Mouse (Mus musculus) limb, embryonic 12.5 days (tissue): ENCODE results near the gene Ibsp. TPM values are rescaled to one million over a fixed set of nuclear protein-coding genes. Genes with fewer than 3 reads are reported as not detected.

Experiments used
- ATAC-seq: fragments of 200-750 bp; cut with Nextera tagmentation; 2 replicates; pipeline ENCODE4 v1.8.0; 2017; ENCODE audit warnings: low read depth, moderate TSS enrichment; ENCODE audit not compliant: insufficient number of reproducible peaks, insufficient read depth, low FRiP score, low TSS enrichment
- H3K27ac ChIP-seq: fragments of 300-500 bp; sonication (generic); 2 replicates; pipeline ENCODE4 v1.5.1; 2016; ENCODE audit warnings: mild to moderate bottlenecking, moderate library complexity
- H3K27me3 ChIP-seq: fragments of 300-500 bp; sonication (generic); 2 replicates; pipeline ENCODE4 v1.6.1; 2016; ENCODE audit warnings: mild to moderate bottlenecking, moderate library complexity
- H3K36me3 ChIP-seq: fragments of 300-500 bp; sonication (generic); 2 replicates; pipeline ENCODE4 v1.6.1; 2016; ENCODE audit warnings: mild to moderate bottlenecking, moderate library complexity
- H3K4me1 ChIP-seq: fragments of 300-500 bp; sonication (generic); replicated peaks from 2 replicates; pipeline ENCODE4 v1.6.1; 2016
- H3K4me2 ChIP-seq: fragments of 300-500 bp; sonication (generic); 2 replicates; pipeline ENCODE4 v1.6.1; 2016; ENCODE audit warnings: mild to moderate bottlenecking, moderate library complexity
- H3K4me3 ChIP-seq: fragments of 300-500 bp; sonication (generic); replicated peaks from 2 replicates; pipeline ENCODE4 v1.5.1; 2016; ENCODE audit warnings: mild to moderate bottlenecking
- H3K9ac ChIP-seq: fragments of 300-500 bp; sonication (generic); replicated peaks from 2 replicates; pipeline ENCODE4 v1.6.1; 2016; ENCODE audit warnings: mild to moderate bottlenecking, moderate library complexity
- H3K9me3 ChIP-seq: fragments of 300-500 bp; sonication (generic); 2 replicates; pipeline ENCODE4 v1.6.1; 2016; ENCODE audit warnings: mild to moderate bottlenecking, moderate library complexity
- WGBS: fragments of 180-500 bp; shearing (Covaris S2); methylation state at CpG from one replicate; pipeline ENCODE4 v1.1.7; 2016; 5-methylcytosine and 5-hydroxymethylcytosine counted together
- polyA plus RNA-seq: library from polyadenylated mRNA; unstranded; fragments of >200 nt; fragmentation: Nextera tagmentation; extraction: Ambion mirVana; gene quantifications from 2 replicates; pipeline ENCODE4 v1.2.1, GENCODE M21; 2016

Gene Ibsp
- polyA plus RNA-seq, 1 experiment from 2014 or later: not detected

DNA sequence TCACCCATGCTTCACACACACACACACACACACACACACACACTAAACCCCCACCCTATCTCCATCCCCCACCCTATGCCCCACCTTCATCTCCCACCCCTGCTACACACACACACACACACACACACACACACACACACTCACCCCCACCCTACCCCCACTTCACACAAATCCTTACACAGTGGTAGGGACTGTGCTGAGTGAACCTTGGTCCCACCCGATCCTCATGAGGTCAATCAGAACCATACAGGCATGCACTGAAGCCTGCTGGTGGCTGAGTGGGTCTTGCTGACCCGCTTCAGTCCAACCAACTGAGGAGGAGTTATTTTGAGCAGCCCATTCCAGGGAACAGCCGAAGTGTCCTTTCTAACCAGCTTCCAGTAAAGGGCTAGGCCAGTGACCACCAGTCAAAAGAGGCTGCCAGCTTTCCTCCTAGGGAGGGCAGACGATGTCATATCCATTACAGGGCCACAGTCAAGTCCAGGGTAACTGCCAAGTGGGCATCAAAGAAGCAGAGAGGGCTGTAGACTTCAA lies 29.4 kb downstream of the Ibsp start:
- Histone ChIP-seq H3K4me1 (no peaks in the 10 kb centered on the region), H3K36me3 (no peaks in the 10 kb centered on the region), H3K4me2 (no peak overlapping the region), H3K9me3 (0 out of 2 replicates have a peak, but pooled peaks cover 5% of the 10 kb centered on the region), H3K4me3 (no peak overlapping the region), H3K27ac (no peak overlapping the region), H3K27me3 (peaks cover 9% of the 10 kb centered on the region), H3K9ac (0 out of 2 replicates have a peak overlapping the region, but pooled peaks have one; percentile 12)
- peak; percentile 68; the same call in 1 of the 2 replicates for ATAC-seq
- WGBS: 81% methylated on average over 4 of the region's 4 CpGs

DNA sequence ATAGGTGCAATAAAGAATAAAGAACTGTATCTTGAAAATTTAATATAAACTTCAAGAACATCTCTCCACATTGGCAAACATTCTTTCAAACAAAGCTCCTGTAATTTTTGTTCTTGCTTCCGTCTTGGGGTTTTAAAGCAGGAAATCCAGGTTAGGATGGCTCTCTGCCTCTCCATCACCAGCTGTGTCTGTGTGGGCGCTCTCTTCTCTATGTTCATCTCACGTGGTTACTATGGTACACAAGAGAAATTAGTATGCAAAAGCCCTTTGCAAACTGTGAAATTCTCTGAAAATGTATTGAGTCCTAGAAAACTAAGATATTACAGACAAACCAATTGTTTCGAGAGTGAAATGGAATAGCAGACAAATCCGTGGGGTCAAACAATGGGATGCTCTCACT lies 30.4 kb downstream of the Ibsp start:
- no peak overlapping the region for H3K27ac ChIP-seq
- ATAC-seq: no peak
- no peaks in the 10 kb centered on the region for H3K4me1 ChIP-seq
- 0 out of 2 replicates have a peak, but pooled peaks cover 5% of the 10 kb centered on the region for H3K9me3 ChIP-seq
- H3K36me3 ChIP-seq: no peaks in the 10 kb centered on the region
- no peak overlapping the region for H3K9ac ChIP-seq
- no peak overlapping the region for H3K4me3 ChIP-seq
- peaks cover 9% of the 10 kb centered on the region for H3K27me3 ChIP-seq
- no peak overlapping the region for H3K4me2 ChIP-seq
- whole genome bisulfite sequencing: 85% methylated on average over 5 of the region's 5 CpGs

DNA sequence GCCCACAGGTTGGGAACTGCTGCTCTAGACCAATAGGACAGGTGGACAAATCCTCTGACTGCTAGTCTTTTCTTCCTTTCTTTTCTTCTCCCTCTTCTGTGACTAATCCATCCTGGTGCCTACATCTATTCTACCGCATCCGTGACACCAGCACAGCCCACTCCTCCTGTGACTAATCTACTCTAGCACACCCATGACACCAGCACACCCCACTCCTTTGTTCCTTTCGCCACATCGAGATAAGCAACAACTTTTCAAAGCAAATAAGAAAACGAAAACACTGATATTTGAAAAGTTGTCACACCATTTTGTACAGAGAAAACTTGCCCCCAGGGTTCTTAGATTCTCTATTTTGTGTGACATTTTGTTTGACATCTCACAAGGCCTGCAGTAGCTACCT lies 31.1 kb downstream of the Ibsp start:
- H3K9ac ChIP-seq: no peak overlapping the region
- ATAC-seq: no peak
- H3K27ac ChIP-seq: no peak overlapping the region
- no peaks in the 10 kb centered on the region for H3K36me3 ChIP-seq
- no peak overlapping the region for H3K4me2 ChIP-seq
- no peaks in the 10 kb centered on the region for H3K4me1 ChIP-seq
- H3K27me3 ChIP-seq: peaks cover 9% of the 10 kb centered on the region
- H3K9me3 ChIP-seq: 0 out of 2 replicates have a peak, but pooled peaks cover 5% of the 10 kb centered on the region
- H3K4me3 ChIP-seq: no peak overlapping the region
- WGBS: 81% methylated on average over 5 of the region's 5 CpGs

DNA sequence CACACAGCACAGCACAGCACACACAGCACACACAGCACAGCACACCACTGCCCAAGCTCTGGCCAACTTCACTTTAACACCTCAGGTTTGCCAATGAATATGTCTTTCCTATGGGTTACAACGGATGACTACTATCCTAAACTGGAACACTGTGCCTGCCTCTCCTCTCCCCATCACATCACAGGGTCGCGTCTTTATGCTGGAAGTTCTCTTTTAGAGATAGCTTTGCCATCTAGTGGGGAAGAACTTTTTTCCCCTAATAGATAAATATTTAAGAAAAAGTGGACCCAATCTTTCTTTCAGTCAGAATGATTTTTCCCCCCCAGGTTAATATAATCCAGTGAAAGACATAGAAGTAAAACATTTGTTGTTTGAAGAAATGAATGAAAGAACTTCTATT lies 33.3 kb downstream of the Ibsp start:
- Histone ChIP-seq H3K27ac (no peak overlapping the region), H3K36me3 (no peaks in the 10 kb centered on the region), H3K27me3 (peaks cover 12% of the 10 kb centered on the region), H3K9me3 (0 out of 2 replicates have a peak, but pooled peaks cover 5% of the 10 kb centered on the region), H3K4me3 (no peak overlapping the region), H3K9ac (no peak overlapping the region), H3K4me2 (no peak overlapping the region), H3K4me1 (no peaks in the 10 kb centered on the region)
- 71% methylated on average over 3 of the region's 3 CpGs for WGBS
- ATAC-seq: no peak

DNA sequence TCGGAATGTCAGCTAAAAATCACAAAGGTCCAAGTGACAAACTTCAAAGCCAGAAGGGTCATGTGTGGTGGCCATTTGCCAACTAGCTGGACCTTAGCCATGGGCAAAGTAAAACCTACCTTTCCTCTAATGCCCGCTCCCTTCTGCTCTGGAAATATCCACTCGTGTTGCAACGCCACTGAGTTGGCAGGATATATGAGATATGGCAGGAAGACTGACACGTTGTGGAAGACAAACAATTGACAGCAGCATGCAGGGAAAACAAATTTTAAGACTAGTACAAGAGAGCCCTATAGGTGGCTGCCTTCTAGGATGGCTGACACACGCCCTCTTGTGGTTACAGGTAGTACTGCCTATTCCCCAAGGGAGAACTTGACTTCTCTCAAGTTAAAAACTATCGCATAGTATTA lies 34.3 kb downstream of the Ibsp start:
- Histone ChIP-seq H3K36me3 (no peaks in the 10 kb centered on the region), H3K4me3 (no peak overlapping the region), H3K9me3 (0 out of 2 replicates have a peak, but pooled peaks cover 5% of the 10 kb centered on the region), H3K9ac (no peak overlapping the region), H3K4me1 (no peaks in the 10 kb centered on the region), H3K27me3 (peaks cover 12% of the 10 kb centered on the region), H3K27ac (no peak overlapping the region), H3K4me2 (no peak overlapping the region)
- 50% methylated on average over 7 of the region's 7 CpGs for WGBS
- no peak for ATAC-seq

DNA sequence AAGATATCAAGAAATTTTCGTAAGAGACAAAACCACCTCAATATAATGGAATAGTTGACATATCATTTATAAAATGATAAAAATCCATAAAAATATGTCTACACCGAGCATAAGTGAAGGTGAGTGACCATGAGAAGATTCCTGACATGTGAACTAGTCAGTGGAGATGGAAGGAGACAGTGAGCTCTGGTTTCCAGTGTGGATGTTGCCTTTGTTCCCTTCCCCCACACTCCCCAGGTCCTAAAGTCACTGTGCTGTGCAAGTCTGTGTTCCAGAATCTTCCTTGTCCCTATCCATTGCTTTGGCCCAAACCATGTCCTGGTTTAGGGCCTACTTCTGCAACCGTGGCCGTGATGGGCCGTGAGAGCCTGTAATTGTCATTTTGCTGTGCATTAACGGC lies 34.7 kb downstream of the Ibsp start:
- no peak overlapping the region for H3K4me3 ChIP-seq
- WGBS: 73% methylated on average over 6 of the region's 6 CpGs
- peak; percentile 52; the same call in 1 of the 2 replicates for ATAC-seq

DNA sequence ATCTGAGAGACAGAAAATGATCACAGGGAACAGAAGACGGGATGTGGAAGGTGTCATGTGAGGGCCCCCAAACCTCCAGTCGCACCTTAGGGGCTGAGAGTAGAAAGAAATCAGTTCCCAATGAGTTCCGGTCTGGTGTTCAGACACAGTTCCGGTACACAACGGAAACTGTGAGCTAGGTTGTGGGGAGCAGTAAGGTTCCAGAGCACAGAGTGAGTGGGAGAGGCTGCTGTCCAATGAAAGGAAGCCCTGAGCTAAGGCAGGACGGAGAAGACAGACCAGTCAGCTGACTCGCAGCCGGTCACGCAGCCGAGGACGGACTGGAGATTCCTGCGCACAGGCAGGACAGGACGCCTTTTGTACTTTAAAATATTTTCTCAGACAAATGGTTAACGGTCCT lies 35.5 kb downstream of the Ibsp start:
- Histone ChIP-seq H3K27ac (no peak overlapping the region), H3K4me3 (no peak overlapping the region), H3K4me1 (no peaks in the 10 kb centered on the region), H3K9ac (no peak overlapping the region), H3K27me3 (peaks cover 12% of the 10 kb centered on the region), H3K4me2 (no peak overlapping the region), H3K9me3 (0 out of 2 replicates have a peak, but pooled peaks cover 5% of the 10 kb centered on the region), H3K36me3 (no peaks in the 10 kb centered on the region)
- 87% methylated on average over 14 of the region's 14 CpGs for WGBS
- no peak for ATAC-seq

More for the DNA sequence above, 34.7 kb downstream of the Ibsp start:
- 0 out of 2 replicates have a peak, but pooled peaks cover 5% of the 10 kb centered on the region for H3K9me3 ChIP-seq
- H3K27ac ChIP-seq: no peak overlapping the region
- H3K36me3 ChIP-seq: no peaks in the 10 kb centered on the region
- H3K9ac ChIP-seq: no peak overlapping the region
- peaks cover 12% of the 10 kb centered on the region for H3K27me3 ChIP-seq
- H3K4me1 ChIP-seq: no peaks in the 10 kb centered on the region
- H3K4me2 ChIP-seq: no peak overlapping the region

DNA sequence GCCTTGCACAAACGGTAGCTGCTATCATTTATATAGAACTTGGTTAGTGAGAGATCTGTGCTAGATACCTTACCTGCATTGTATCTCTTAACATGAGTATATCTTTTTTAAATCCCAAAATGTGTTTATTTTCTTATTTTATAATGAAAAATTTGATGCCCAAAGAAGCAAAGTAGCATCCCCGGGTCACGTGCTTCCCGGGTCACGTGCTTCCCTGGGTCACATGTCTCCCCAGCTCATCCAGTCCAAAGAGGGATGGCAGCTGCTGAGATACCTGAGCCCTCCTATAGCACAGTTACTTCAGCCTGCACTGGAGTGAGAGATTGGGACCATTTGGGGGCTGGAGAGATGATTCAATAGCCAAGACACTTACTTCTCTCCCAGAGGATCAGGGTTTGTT lies 37.0 kb downstream of the Ibsp start:
- Histone ChIP-seq H3K4me3 (no peak overlapping the region), H3K9me3 (0 out of 2 replicates have a peak, but pooled peaks cover 4% of the 10 kb centered on the region), H3K27me3 (peaks cover 10% of the 10 kb centered on the region), H3K27ac (no peak overlapping the region), H3K9ac (no peak overlapping the region), H3K4me2 (no peak overlapping the region), H3K36me3 (no peaks in the 10 kb centered on the region), H3K4me1 (no peaks in the 10 kb centered on the region)
- WGBS: 87% methylated on average over 5 of the region's 5 CpGs
- no peak for ATAC-seq

DNA sequence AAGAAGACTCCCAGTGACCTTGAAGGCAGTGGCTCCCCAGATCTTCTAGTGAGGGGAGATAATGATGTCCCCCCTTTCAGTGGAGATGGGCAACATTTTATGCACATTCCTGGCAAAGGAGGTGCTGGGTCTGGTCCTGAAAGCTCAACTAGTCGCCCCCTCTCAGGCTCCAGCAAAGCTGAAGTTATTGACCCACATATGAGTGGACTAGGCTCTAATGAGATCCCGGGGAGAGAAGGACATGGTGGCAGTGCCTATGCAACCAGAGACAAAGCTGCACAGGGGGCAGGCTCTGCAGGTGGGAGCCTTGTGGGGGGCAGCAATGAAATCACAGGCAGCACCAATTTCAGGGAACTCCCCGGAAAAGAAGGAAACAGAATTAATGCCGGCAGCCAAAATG lies 38.5 kb downstream of the Ibsp start:
- Histone ChIP-seq H3K9me3 (no peaks in the 10 kb centered on the region), H3K27me3 (0 out of 2 replicates have a peak, but pooled peaks cover 3% of the 10 kb centered on the region), H3K9ac (no peak overlapping the region), H3K4me1 (no peaks in the 10 kb centered on the region), H3K36me3 (no peaks in the 10 kb centered on the region), H3K4me3 (no peak overlapping the region), H3K27ac (no peak overlapping the region), H3K4me2 (no peak overlapping the region)
- 74% methylated on average over 4 of the region's 4 CpGs for WGBS
- ATAC-seq: no peak

DNA sequence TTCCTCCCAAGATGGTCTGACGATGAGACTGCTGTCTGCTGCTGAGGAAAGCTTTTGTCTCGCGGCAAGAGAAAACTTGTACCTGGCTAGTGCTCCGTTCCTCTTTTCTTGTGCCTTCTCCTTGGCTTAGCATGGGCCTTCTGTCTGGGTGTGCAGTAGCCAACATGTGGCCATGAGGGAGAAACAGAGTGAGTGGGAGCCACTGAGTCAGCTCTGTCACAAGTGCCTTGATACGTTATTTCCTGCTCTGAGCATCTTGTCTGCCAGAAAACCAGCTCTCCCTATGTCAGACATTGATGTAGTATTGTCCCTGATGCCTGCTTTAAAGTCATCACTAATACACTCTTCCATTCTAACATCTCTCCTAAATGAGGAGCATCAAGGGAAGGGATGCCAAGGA lies 40.0 kb downstream of the Ibsp start:
- 0 out of 2 replicates have a peak, but pooled peaks cover 3% of the 10 kb centered on the region for H3K27me3 ChIP-seq
- ATAC-seq: no peak
- WGBS: 85% methylated on average over 5 of the region's 5 CpGs

DNA sequence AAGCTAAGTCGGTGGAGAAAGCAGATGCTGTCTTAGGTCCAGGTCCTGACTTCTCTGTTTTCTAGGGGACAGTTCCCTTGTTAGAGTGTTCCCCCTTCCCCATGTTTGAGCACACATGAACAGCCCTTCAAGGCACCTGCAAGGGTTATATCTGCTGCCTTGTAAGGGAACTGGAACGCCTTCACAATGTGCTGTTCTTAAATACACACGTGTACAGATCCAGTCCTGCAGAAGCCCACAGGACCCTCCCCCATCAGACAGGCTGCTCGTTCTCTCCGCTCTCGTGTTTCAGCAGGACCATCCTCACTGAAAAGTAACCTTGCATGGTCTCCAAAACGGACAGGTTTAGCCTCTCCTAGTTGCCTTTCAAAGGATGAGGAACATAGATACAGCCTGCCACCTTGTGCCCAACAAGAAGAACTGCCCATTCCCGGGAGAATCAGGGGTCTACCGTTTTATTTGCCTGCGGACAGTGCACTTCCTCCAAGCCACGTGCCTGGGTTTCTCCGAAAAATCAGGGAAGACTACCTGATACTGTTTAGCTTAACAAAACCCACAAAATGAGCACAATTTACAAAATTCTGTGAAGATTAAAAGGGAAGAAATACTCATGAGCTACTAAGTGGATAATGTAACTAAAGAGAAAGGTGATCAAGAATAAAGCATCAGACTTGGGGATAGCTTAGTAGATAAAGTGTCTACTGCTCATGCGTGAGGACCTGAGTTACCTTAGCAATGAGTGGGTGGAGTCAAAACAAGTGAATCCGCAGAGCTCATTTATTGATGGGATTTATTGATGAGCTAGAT lies 40.9 kb downstream of the Ibsp start:
- no peak overlapping the region for H3K27ac ChIP-seq
- no peak overlapping the region; the same call in 1 of the 2 replicates for H3K9ac ChIP-seq
- 23% methylated on average over 14 of the region's 14 CpGs for WGBS
- ATAC-seq: no peak
- H3K4me3 ChIP-seq: no peak overlapping the region
- no peaks in the 10 kb centered on the region for H3K36me3 ChIP-seq
- peak overlapping the region; percentile 17; the same call in 1 of the 2 replicates for H3K4me2 ChIP-seq
- H3K27me3 ChIP-seq: 0 out of 2 replicates have a peak, but pooled peaks cover 3% of the 10 kb centered on the region
- H3K9me3 ChIP-seq: no peaks in the 10 kb centered on the region
- no peaks in the 10 kb centered on the region for H3K4me1 ChIP-seq

More for the DNA sequence above, 40.0 kb downstream of the Ibsp start:
- no peaks in the 10 kb centered on the region for H3K9me3 ChIP-seq
- no peak overlapping the region for H3K4me3 ChIP-seq
- H3K4me2 ChIP-seq: no peak overlapping the region
- no peaks in the 10 kb centered on the region for H3K4me1 ChIP-seq
- no peak overlapping the region for H3K27ac ChIP-seq
- no peaks in the 10 kb centered on the region for H3K36me3 ChIP-seq
- H3K9ac ChIP-seq: no peak overlapping the region
